Mouse (Mus musculus) heart, postnatal 10 days (tissue): ENCODE data around the gene G430095P16Rik. TPM values are rescaled to one million over a fixed set of nuclear protein-coding genes. Genes with fewer than 3 reads are reported as not detected.

ENCODE experiments used
- DNase-seq, 2 experiments: peaks; one replicate each; pipeline ENCODE4 v3.0.0; 2021
- intact Hi-C: fragments of 180-260 bp; cut with DNase I; formaldehyde crosslinking; loops from one replicate; pipeline ENCODE4 v1.15.1; 2025
- total RNA-seq, 2 experiments: library from RNA; stranded (reverse); gene quantifications; 2 replicates each; pipeline ENCODE4 v1.2.3; 2021

The G430095P16Rik gene
- total RNA-seq, 2 experiments from 2014 or later: 0.50 to 0.89 TPM

DNA sequence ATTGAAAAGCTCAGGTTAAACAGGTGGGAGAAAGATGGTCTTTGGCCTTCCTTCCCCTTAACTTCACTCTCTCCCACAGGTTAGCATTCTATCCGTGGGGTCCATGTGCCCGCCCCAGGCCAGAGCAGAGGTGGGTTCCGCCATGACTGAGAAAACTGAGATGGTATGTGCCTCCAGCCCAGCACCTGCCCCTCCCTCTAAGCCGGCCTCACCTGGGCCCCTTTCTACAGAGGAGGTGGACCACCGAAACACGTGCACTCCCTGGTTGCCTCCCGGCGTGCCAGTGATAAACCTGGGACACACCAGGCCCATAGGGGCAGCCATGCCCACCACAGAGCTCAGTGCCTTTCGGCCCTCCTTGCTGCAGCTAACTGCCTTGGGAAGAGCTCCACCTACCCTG lies 20.2 kb upstream of the G430095P16Rik start:
- peak in 1 of 2 experiments; percentile 19 for DNase-seq
- intact Hi-C loops: loop anchor here (2.0 kb wide), 1 partner anchor 42 kb away; no protein-coding TSS in a partner anchor

DNA sequence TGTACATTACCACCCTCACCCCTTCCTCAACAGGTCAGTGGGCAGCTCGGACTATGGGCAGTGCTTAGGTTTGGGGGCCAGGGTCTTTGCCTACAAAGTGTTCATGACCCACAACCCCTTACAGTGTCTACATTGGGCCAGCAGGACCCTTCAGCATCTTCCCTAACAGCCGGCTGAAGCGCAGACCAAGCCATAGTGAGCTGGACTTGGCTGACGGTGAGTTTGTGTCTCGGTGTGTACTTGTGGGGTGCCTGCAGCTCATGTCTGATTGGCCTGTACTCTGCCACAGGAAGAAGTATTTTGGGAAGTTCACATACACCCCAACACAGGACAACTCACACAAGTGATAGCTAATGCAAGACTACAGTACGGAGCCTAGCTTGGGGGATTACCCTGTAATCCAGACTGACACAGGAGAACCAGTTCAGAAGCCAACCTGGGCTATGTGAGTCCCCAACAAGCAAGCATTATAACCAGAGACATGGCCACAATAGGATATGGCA lies 19.8 kb upstream of the G430095P16Rik start:
- intact Hi-C loops: loop anchor here (2.0 kb wide), 1 partner anchor 42 kb away; no protein-coding TSS in a partner anchor
- DNase-seq: no peak

DNA sequence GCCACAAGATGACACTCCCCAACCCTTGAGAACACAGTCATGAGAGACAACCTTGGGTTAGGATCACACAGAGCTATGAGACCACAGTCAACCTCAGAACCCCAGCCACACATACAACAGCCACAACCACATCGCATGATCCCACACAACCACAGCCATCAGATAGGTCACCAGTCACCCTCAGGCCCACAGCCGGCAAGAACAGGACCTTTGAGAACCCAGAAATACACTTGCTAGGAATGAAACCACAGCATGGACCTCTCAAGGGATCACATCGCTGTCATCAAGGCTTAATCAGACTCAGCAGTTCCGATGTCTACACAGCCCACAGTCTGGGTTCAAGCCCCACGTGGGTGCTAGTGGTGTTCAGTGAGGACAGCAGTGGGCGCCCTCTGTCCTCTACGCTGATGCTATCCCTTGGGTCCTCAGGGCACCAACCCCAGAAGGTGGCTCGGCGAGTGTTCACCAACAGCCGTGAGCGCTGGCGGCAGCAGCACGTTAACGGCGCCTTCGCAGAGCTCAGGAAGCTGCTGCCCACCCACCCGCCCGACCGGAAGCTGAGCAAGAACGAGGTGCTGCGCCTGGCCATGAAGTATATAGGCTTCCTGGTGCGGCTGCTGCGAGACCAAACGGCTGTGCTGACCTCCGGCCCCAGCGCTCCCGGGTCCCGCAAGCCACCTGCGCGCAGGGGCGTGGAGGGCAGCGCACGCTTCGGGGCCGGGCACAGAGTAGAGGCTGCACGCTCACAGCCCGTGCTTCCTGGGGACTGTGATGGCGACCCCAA lies 19.1 kb upstream of the G430095P16Rik start:
- intact Hi-C loops: loop anchor here (2.0 kb wide), 1 partner anchor 43 kb away; no protein-coding TSS in a partner anchor
- peak in 1 of 2 experiments; percentile 37 for DNase-seq

DNA sequence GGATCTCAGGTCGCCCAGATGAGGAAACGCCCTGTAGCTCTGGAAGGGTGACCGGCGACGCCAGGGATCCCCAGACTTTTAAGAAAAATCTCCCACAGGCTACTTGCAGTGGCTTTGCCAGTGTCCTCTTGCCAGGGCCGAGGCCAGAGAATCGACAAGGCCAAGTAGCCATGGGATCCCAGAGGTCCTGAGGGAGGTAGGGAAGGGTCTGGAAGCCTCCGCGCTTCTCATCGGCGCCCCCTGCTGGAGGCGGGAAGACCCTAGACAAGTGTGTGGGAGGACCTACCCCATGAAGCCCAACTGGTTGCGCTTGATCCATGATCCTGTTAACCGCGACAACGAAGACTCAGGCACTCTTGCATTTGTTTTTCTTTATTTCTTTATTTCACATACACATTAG lies 18.5 kb upstream of the G430095P16Rik start:
- intact Hi-C loops: no loop called here

DNA sequence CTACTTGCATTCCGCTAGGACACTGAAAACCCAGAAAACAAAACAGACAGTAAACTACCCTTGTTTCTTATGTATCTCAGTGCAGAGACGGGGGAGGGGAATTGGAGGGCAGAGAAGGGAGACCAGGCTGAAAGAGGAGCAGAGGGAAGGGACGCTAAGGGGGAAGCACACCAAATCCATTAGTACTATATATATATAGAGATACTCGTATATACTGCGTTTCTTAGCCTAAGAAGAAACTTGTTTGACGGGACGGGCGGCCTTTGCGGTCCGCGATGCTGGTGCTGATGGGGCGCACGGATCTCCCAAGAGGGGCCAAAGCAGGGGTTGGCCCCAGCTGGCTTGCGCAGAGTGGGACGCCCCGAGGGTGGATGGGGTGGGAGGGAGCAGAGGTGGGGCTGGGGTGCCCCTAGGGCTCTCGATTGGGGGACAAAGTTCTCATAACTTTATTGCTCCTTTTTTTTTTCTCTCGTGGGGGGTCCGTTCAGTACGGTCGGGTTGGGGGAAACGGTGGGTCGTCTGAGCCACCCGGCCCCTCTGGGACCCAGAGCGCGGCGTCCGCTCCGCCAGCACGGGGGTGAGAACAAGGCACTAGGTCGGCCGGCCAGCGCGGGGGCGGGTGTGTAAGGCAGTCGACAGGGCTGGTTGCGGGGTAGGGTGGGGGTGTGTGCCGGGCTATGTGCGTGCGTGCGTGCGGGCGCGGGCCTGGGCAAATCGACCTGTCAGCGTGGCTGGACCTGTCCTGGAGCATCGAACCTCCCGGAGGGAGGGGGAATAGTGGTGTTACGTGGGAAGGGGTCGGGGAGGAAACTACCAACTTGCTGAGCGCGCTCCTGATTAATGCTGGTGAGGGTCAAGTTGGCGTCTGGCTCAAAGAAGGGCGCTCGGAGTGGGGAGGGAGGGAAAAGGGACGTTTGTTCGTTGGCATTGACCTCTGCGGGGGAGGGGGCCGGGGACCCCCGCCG lies 17.7 kb upstream of the G430095P16Rik start:
- peak in 1 of 2 experiments; percentile 58 for DNase-seq
- intact Hi-C loops: no loop called here

More for the DNA sequence above, 18.5 kb upstream of the G430095P16Rik start:
- peak; percentile 87 to 91 for DNase-seq

DNA sequence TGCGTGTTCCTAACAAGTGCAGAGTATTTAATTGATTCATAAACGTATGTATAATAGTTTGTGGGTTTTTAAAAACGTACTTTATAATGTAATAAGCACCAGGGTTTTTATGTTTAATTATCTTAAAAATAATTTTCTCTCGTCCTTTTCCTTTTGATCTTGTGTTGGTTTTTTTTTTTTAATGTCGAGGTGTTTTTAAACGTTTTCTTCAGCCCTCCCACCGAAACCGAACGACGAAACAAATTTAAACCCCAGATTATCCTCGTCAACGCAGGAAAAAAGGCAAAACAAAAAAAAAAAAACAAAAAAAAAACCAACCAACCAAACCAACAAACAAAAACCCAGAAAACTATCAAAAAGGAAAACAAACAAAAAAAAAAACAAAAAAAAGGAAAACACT lies 16.8 kb upstream of the G430095P16Rik start:
- DNase-seq: no peak
- intact Hi-C loops: no loop called here

DNA sequence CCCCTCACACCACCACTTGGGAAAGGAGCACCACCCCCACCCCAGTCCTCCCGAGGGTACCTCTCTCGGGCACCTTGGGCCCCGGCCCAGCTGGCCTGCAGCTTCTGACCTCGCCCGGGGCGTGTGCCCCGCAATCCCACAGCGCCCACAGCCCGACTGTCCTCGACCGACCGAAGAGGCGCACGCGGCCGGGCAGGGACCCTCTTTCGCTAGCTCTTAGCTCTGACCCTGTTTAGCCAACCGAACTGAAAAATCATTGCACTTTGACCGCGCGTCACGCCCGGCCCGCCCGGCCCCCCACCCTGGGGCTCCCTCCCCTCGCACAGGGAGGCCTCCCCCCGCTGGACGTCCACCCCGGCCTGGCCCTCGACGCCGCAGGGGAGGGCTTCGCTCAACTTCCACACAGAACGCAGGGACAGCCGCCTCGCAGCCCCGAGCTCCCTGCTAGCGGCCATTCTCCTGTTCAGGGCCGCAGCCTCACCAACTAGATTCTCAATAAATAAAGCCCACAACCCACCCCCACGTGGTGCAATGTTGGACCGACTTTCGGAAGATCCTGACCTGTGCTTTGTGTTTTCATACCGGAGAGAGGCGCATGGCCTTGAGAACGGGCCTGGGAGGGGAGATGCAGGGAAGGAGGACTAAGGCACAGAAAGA lies 16.1 kb upstream of the G430095P16Rik start:
- intact Hi-C loops: no loop called here
- DNase-seq: peak; percentile 50 to 55

DNA sequence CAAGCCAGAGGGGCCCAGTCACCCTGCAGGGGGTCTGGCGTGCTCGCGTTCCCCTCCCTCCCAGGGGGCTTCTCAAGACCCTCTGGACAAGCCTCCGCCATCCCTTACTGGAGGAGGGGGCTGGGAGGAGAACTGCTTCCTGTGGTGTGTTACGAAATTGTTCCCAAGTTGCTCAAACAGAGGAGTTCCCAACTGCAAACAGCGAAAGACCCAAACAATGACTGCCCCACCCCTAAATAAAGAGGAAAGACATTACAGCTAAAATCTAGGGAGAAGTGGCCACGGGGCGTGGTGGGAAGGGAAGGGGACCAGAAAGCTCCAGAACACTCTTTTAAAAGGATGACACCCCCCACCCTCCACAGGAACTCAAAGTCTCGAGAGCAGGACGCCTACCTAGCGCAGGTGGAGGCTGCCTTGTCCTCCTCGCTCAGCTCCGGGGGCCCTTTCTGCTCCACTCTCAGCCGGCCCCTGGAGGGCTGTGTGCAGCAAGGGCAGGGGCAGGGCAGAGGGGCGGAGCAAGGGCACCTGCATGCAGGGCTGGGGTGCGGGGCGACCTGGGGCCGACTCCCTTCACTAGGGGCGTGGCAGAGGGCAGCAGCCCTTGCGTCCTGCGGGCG lies 15.4 kb upstream of the G430095P16Rik start:
- peak; percentile 50 to 51 for DNase-seq
- intact Hi-C loops: no loop called here

DNA sequence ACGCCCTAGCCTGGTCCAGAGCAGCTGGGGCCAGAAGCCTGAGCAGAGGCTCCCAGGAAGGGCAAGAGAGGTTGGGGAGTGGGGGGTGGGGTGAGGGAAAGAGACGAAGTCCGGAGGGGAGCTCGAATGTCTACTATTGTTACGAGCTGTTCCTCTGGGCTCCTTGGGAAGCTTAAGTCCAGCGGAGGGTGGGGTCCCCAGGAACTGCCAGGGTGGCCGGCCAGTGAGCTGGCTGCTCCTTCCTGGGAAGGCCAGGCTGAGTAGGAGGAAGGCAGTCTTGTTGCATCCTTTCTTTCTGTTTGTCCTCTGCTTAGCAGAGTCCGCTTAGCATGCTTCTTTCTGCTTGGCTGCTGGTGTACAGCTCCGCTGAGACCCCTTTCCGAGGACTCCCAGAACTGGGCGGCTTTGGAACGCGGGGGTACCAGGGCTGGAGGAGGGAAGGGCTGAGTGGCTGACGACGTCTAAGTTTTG lies 14.7 kb upstream of the G430095P16Rik start:
- intact Hi-C loops: no loop called here
- peak; percentile 51 to 53 for DNase-seq

DNA sequence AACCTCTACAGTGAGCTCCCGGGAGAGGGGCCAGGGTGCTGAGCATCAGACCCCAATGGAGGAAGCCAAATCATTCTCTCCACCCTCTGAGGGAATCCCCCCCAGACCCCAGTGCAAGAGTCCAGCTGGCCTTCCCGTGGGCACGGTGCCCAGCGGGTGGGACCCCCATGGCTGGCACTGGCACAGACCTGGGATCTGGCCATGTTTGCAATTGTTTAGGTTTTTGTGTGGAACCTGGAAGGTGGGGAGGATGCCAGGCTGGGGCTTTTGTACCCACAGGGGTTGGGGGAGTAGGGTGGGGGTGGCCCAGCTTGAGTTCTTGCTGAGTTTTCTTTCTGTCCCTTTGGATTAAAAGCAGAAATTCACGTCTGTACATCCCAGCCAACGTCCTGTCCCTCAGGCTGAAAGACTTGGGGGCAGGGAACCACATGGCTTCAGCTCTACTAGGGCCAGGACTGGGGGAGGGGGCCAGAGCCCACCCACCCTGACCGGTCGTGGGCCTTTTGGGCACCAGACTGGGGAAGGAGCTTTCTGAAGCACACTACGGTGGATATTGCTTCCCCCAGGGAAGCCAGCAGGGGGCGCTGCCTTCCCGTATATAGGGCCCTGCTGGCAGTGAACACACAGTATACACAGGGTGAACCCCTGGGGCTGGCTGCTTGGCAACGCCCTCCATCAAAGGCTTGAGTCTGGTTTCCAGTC lies 13.9 kb upstream of the G430095P16Rik start:
- intact Hi-C loops: loop anchor here (1.0 kb wide), 3 partner anchors 28 to 106 kb away; no protein-coding TSS in a partner anchor

DNA sequence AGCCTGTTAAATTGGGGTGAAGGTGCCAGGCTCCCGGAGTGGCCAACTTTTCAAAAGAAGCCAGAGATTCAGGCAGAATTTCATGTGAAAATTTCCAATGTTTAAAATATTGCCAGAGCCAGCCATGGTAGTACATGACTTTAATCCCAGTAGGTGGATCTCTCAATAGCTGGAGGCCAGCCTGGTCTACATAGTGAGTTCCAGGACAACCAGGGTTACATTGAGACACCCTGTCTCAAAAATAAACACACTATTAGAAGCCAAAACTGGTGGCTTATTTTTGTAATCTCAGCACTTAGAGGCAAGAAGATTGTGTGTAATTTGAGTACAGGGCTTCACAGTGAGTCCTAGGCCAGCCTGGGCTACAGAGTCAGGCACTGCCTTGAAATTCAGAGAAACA lies 12.9 kb upstream of the G430095P16Rik start:
- intact Hi-C loops: loop anchor here (1.0 kb wide), 3 partner anchors 27 to 105 kb away; no protein-coding TSS in a partner anchor
- no peak for DNase-seq

More for the DNA sequence above, 13.9 kb upstream of the G430095P16Rik start:
- peak; percentile 90 to 91 for DNase-seq

DNA sequence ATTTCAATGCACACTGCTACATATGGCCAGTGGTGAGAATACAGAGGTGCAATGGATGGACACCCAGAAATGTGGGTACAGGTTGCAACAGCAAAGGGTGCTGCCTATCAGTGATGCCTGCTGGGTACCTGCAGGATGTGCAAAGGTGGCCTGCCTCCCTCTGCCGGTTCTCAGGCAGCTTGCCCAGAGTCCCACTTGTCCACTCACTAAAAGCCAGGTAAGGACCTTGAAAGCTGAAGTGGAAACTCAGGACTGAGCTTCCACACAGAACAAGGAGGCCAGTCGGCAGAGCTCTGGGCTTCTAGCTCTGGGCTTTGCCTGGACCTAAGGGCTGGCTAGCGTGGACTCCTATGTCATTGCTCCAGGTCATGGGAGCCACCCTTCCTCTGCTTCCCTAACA lies 11.5 kb upstream of the G430095P16Rik start:
- DNase-seq: peak in 1 of 2 experiments; percentile 11
- intact Hi-C loops: no loop called here

DNA sequence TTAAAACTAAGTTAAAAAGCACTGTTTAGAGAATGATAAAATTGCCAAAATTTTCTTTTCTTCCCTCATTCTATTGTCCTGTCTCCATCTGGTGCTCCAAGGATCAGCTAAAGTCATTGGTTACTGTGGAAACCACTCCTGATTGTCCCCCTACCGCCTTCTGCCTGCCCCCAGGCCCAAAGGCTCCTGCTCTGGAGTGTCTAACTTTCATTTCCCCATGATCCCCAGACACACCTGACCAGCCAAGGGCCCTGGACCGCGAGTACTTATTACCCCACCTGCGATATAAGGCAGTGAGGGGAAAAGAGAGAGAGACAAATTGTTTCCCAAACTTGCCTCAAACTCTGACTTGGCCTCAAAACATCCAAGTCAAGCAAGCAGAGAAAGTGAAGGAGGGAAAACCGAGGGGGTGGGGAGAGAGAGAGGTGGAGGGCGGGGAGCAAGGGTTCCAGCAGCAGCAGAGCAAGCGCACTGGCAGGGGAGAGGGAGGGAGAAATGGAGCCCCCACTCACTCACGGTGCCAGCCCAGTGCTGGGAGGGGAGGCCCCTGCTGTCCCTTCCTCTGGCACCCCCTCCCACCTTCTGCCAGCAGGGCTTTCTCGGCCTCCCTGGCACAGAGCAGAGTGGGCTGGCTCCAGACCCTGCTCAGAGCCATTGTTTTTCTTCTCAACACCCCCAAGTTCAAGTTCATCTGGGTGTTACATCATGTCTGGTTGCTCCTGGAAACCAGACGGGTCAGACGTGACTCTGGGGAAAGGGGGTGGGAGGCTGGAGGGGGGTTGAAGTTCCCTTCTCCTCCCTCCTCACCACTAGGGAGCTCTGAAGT lies 10.7 kb upstream of the G430095P16Rik start:
- DNase-seq: peak; percentile 77 to 80
- intact Hi-C loops: no loop called here

DNA sequence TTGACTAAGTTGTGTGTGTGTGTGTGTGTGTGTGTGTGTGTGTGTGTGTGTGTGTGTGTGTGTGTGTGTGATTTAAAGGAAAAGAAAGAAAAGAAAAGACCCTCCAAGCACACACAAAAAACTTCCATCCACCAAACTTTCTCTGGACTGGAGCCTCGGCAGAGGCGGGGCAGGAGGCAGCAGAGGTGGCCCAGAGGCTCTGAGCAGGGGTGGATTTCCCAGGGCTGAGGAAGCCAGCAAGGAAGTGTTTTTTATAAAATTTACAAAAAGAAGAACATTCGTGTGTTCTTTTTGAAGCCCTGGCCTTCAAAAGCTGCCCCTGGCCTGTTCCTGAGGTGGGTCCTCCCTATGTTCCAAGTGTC lies 10.1 kb upstream of the G430095P16Rik start:
- intact Hi-C loops: no loop called here
- DNase-seq: peak; percentile 66 to 68

DNA sequence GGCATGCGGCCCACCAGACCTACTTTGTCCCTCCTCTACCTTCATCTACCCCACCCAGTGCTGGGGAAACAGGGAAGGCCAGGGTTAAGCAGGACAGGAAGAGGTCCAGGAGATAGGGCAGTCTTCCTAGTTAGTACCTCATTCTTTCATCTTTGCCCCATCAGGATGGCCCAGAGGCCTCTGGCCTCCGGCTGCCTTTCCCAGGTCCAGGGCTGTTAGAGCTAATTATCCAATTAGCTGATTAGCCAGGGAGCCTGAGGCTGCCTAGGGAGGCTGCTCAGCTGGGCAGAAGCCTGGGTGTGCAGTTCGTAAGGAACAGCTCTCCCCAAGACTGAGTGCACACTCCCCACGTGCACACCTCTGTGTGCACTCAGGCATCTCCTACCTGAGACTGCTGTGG lies 9.4 kb upstream of the G430095P16Rik start:
- no peak for DNase-seq
- intact Hi-C loops: no loop called here

DNA sequence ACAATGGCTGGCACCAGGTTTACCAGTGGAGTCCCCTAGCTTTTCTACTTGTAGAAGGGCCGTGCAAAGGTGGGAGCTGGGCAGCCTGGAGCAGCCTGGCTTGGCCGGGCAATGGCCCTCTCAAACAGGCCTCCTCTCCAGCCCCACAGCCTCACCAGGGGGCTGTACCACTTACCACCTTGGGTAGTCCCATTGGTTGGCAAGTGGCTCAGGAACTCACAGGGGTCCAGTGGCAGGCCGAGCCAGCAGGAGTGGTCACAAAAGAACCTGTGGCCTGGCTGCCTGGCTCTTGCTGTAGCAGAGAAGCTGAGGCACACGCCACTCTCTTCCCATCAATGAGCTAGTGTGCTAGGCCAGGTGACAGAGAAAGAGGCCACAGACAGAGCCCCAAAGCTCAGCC lies 8.6 kb upstream of the G430095P16Rik start:
- intact Hi-C loops: no loop called here
- DNase-seq: no peak

DNA sequence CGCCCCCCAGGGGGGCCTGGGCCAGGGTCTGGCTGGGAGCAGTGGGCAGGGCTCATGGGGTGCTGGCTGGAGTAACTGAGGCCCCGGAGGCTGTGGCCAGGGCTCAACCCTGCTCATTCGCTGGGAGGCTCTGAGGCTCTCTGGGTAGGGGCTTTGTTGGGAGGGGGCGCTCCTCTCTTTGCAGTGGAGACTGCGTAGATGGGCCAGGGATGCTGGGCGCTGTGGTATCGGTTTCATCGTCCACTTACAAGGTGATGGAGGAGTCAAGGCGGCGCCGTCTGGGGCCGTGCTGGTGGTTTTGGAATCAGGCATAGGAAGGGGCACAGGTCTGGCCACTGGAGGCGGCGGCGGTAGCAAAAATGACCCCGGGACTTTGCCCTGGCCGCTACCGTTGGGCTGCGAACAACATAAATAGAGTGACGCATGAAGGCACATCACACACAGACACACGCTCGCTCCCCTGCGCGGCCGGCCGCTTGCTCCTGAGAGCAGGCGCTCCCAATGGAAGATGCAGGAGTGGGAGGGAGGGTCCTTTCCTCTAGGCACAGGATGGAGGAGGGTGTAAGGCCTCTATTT lies 6.8 kb upstream of the G430095P16Rik start:
- intact Hi-C loops: no loop called here
- no peak for DNase-seq

DNA sequence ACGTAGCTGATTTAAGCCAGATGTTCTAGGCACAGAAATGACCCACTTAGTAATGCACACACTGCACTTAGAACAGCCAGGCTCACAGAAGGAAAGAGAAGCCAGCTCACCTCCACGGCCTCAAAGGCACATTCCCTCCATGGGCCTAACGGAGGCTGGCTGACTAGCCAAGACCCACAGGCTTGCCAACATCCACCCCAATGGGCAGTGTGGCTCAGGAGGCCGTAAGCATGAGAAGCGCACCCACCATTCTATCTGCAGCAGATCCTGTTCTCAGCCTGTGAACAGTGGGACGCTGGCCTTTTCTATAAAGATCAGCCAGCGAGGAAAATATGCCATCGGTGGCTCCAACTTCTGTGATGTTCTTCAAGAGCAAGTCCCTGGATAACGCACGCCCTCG lies 6.0 kb upstream of the G430095P16Rik start:
- intact Hi-C loops: no loop called here
- DNase-seq: no peak
